Mouse (Mus musculus): ENCODE data around the gene Mov10. TPM values are rescaled to one million over a fixed set of nuclear protein-coding genes. Genes with fewer than 3 reads are reported as not detected.
"Not testable (repeated sequence)": the region's sequence is repeated elsewhere in the genome, so short reads cannot be mapped to it uniquely, and the experiment has no call there.

Mov10 gene
- polyA plus RNA-seq, 1 experiment: 46.1 TPM

- TF ChIP-seq CTCF (IDR thresholded peaks at IDR 0.05; ENCODE audit: extremely low read depth, insufficient read length, insufficient replicate concordance, low read depth, low read length) (peak; percentile 71; the same call in 1 of the 2 replicates), POLR2A (IDR thresholded peaks at IDR 0.05; ENCODE audit: low read depth, low read length) (no peak)
- Histone ChIP-seq H3K27ac (ENCODE audit: insufficient read depth, low read depth, low read length) (no peak overlapping the region), H3K36me3 (ENCODE audit: control insufficient read depth, insufficient read depth, low read length) (no peaks in the 10 kb centered on the region), H3K27me3 (ENCODE audit: control insufficient read depth, insufficient read depth, low read length) (no peaks in the 10 kb centered on the region), H3K4me1 (ENCODE audit: control insufficient read depth, insufficient read depth, insufficient read length, low read length) (no peaks in the 10 kb centered on the region), H3K4me3 (ENCODE audit: low read depth, low read length) (no peak overlapping the region)
- 37% methylated on average over 10 of the region's 10 CpGs for WGBS
These were observed 48.3 kb downstream of the Mov10 start for GRCm38 (mm10) chr3:104770035-104770434.

GRCm38 (mm10) chr3:104769135-104769534 lies 49.2 kb downstream of the Mov10 start:
- no peaks in the 10 kb centered on the region for H3K27me3 ChIP-seq (ENCODE audit: control insufficient read depth, insufficient read depth, low read length)
- H3K36me3 ChIP-seq (ENCODE audit: control insufficient read depth, insufficient read depth, low read length): no peaks in the 10 kb centered on the region
- H3K27ac ChIP-seq (ENCODE audit: insufficient read depth, low read depth, low read length): no peak overlapping the region
- TF ChIP-seq POLR2A (IDR thresholded peaks at IDR 0.05; ENCODE audit: low read depth, low read length) (no peak), CTCF (IDR thresholded peaks at IDR 0.05; ENCODE audit: extremely low read depth, insufficient read length, insufficient replicate concordance, low read depth, low read length) (no peak)
- H3K4me3 ChIP-seq (ENCODE audit: low read depth, low read length): no peak overlapping the region
- H3K4me1 ChIP-seq (ENCODE audit: control insufficient read depth, insufficient read depth, insufficient read length, low read length): no peaks in the 10 kb centered on the region
- WGBS: 82% methylated on average over 3 of the region's 3 CpGs

DNA sequence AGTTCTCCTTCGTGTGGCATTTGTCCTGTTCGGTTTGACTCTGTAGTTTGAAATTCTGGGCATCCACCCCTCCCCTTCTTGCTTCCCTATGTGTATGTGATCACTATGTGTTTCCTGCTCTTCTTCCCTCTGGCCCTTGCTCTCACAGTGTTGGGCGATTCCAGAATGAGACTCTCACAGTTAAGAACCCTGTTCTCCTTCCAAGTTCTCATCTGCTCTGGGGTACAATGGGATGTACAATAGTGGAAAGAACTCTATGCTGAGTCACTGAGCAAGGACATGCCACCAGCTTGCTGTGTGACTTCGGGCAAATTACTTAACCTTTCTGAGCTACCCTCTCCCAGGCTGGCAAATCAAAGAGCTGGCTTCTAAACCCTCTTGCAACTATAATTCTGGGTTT lies 50.6 kb downstream of the Mov10 start:
- TF ChIP-seq CTCF (IDR thresholded peaks at IDR 0.05; ENCODE audit: extremely low read depth, insufficient read length, insufficient replicate concordance, low read depth, low read length) (no peak), POLR2A (IDR thresholded peaks at IDR 0.05; ENCODE audit: low read depth, low read length) (no peak)
- 71% methylated on average over 4 of the region's 4 CpGs for WGBS
- Histone ChIP-seq H3K27ac (ENCODE audit: insufficient read depth, low read depth, low read length) (no peak overlapping the region), H3K36me3 (ENCODE audit: control insufficient read depth, insufficient read depth, low read length) (no peaks in the 10 kb centered on the region), H3K4me3 (ENCODE audit: low read depth, low read length) (no peak overlapping the region), H3K27me3 (ENCODE audit: control insufficient read depth, insufficient read depth, low read length) (no peaks in the 10 kb centered on the region), H3K4me1 (ENCODE audit: control insufficient read depth, insufficient read depth, insufficient read length, low read length) (no peaks in the 10 kb centered on the region)

DNA sequence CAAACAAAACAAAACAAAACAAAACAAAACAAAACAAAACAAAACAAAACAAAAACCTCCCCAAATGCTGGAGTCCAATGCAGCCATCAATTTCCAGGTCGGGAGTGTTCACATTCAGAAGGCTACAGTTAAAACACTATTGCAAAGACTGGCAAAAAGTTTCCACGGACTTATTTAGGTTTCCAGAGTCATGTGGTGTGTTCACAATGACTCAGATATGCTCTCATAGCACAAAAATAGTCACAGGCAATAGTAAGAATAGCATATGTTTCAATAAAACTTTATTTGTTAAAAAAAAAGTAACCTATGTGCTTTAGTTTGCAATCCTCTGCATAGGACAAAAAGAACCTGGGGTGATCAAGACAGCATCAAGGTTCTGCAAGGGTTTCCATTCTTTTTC lies 51.2 kb downstream of the Mov10 start:
- H3K4me1 ChIP-seq (ENCODE audit: control insufficient read depth, insufficient read depth, insufficient read length, low read length): no peaks in the 10 kb centered on the region
- WGBS: 54% methylated on average over 2 of the region's 2 CpGs
- H3K27ac ChIP-seq (ENCODE audit: insufficient read depth, low read depth, low read length): no peak overlapping the region
- no peaks in the 10 kb centered on the region for H3K36me3 ChIP-seq (ENCODE audit: control insufficient read depth, insufficient read depth, low read length)
- TF ChIP-seq POLR2A (IDR thresholded peaks at IDR 0.05; ENCODE audit: low read depth, low read length) (no peak), CTCF (IDR thresholded peaks at IDR 0.05; ENCODE audit: extremely low read depth, insufficient read length, insufficient replicate concordance, low read depth, low read length) (no peak)
- H3K27me3 ChIP-seq (ENCODE audit: control insufficient read depth, insufficient read depth, low read length): no peaks in the 10 kb centered on the region
- H3K4me3 ChIP-seq (ENCODE audit: low read depth, low read length): no peak overlapping the region

DNA sequence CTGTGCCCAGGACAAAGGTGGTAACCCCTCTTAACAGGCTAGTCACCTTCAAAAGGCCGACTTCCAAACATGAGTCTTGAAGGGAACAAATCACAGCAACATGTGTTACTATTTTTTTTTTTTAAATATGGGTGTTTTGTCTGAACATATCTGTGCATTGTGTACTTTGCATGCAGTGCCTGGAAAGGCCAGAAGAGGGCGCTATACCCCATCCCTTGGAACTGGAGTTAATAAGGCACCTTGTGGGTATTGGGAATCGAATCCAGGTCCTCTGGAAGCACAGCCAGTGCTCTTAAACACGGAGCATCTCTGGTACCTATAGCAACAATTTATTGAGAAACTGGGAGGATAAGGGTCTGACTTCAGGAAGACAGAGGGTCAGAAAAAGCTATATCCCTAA lies 53.3 kb downstream of the Mov10 start:
- Histone ChIP-seq H3K36me3 (ENCODE audit: control insufficient read depth, insufficient read depth, low read length) (no peaks in the 10 kb centered on the region), H3K27ac (ENCODE audit: insufficient read depth, low read depth, low read length) (no peak overlapping the region), H3K4me3 (ENCODE audit: low read depth, low read length) (no peak overlapping the region), H3K4me1 (ENCODE audit: control insufficient read depth, insufficient read depth, insufficient read length, low read length) (no peaks in the 10 kb centered on the region; the same call in 1 of the 2 replicates), H3K27me3 (ENCODE audit: control insufficient read depth, insufficient read depth, low read length) (0 out of 2 replicates have a peak, but pooled peaks cover 4% of the 10 kb centered on the region)
- no peak for TF ChIP-seq POLR2A (IDR thresholded peaks at IDR 0.05; ENCODE audit: low read depth, low read length)
- peak; percentile 62; the same call in 1 of the 2 replicates for TF ChIP-seq CTCF (IDR thresholded peaks at IDR 0.05; ENCODE audit: extremely low read depth, insufficient read length, insufficient replicate concordance, low read depth, low read length)
- 12% methylated on average over 4 of the region's 4 CpGs for WGBS

- H3K27ac ChIP-seq (ENCODE audit: insufficient read depth, low read depth, low read length): not testable (repeated sequence)
- 19% methylated on average over 20 of the region's 20 CpGs for WGBS
These were observed 56.1 kb downstream of the Mov10 start for GRCm38 (mm10) chr3:104762103-104762863.

DNA sequence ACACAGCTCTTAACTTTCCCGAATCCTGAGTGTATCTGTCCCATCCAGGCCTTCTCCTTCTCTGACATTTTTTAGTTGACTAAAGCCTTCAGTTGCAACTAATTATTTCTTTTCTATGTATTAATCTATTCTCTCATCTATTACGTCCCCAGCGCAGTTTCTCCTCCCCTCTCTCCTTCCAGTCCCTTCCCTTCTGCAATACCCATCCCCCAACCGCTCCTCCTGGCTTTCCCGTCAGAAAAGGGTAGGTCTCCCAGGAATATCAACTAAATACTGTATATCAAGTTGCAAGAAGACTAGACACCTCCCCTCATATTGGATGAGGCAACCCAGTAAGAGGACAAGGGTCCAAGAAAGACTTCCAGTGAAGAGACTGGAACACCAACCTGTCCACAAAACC lies 59.5 kb downstream of the Mov10 start:
- no peaks in the 10 kb centered on the region; the same call in 1 of the 2 replicates for H3K4me1 ChIP-seq (ENCODE audit: control insufficient read depth, insufficient read depth, insufficient read length, low read length)
- WGBS: 22% methylated on average over 5 of the region's 5 CpGs
- H3K27ac ChIP-seq (ENCODE audit: insufficient read depth, low read depth, low read length): no peak overlapping the region
- H3K4me3 ChIP-seq (ENCODE audit: low read depth, low read length): no peak overlapping the region
- H3K36me3 ChIP-seq (ENCODE audit: control insufficient read depth, insufficient read depth, low read length): no peaks in the 10 kb centered on the region
- TF ChIP-seq POLR2A (IDR thresholded peaks at IDR 0.05; ENCODE audit: low read depth, low read length) (no peak), CTCF (IDR thresholded peaks at IDR 0.05; ENCODE audit: extremely low read depth, insufficient read length, insufficient replicate concordance, low read depth, low read length) (no peak)
- peaks cover 16% of the 10 kb centered on the region for H3K27me3 ChIP-seq (ENCODE audit: control insufficient read depth, insufficient read depth, low read length)

More at GRCm38 (mm10) chr3:104762103-104762863, 56.1 kb downstream of the Mov10 start:
- not testable (repeated sequence) for H3K36me3 ChIP-seq (ENCODE audit: control insufficient read depth, insufficient read depth, low read length); H3K4me1 ChIP-seq (ENCODE audit: control insufficient read depth, insufficient read depth, insufficient read length, low read length); H3K4me3 ChIP-seq (ENCODE audit: low read depth, low read length)
- H3K27me3 ChIP-seq (ENCODE audit: control insufficient read depth, insufficient read depth, low read length): peaks cover 16% of the 10 kb centered on the region
